Mouse (Mus musculus): ENCODE data around the gene Gfod1. TPM values are rescaled to one million over a fixed set of nuclear protein-coding genes. Genes with fewer than 3 reads are reported as not detected.

Gfod1 gene
- polyA plus RNA-seq, 1 experiment = 6.5 TPM

DNA sequence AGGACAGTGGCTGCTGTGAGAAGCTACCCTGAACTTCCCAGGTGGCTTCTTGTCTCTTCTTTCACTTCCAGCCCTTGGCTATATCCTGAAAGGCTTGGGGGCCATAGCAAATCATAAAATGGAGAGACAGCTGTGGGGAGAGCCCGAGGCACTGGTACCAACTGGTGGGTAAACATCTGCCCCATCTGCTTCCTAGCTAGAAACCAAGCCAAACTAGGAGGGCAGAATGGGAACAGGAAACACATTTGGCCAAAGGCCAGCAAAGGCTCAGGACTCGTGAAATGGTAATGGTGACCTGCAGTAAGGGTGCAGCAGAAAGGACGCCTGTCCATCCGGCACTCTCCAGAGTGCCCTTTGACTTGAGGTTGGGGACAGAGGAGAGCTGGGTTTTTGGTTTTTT is 85.2 kb downstream of the Gfod1 start:
- H3ac ChIP-seq (ENCODE audit: control insufficient read depth, insufficient read length) = no peak overlapping the region
- no peak overlapping the region for H3K4me2 ChIP-seq (ENCODE audit: low read depth)
- peaks cover 17% of the 10 kb centered on the region for H3K79me2 ChIP-seq (ENCODE audit: control insufficient read depth, insufficient read depth)
- no peaks in the 10 kb centered on the region for H3K36me3 ChIP-seq (ENCODE audit: control insufficient read depth, insufficient read depth)
- no peaks in the 10 kb centered on the region for H3K27me3 ChIP-seq (ENCODE audit: control insufficient read depth, insufficient read depth, insufficient read length)
- TF ChIP-seq SRF (IDR thresholded peaks at IDR 0.05; ENCODE audit: control insufficient read depth, insufficient read length, low read depth) (no peak), TCF12 (IDR thresholded peaks at IDR 0.05; ENCODE audit: insufficient read depth, poor library complexity, severe bottlenecking) (no peak), POLR2AphosphoS2 (IDR thresholded peaks at IDR 0.05; ENCODE audit: insufficient read length, low read depth) (no peak), MYOG (IDR thresholded peaks at IDR 0.05; ENCODE audit: control insufficient read depth in 1 of 3, insufficient read depth in 1 of 3, insufficient read length in 2 of 3, low read depth in 2 of 3) (no peak), MYOD1 (IDR thresholded peaks at IDR 0.05; ENCODE audit: control insufficient read depth in 1 of 3, insufficient read length in 2 of 3, low read depth in 2 of 3) (peak in 1 of 3 experiments; percentile 5), E2F4 (IDR thresholded peaks at IDR 0.05; ENCODE audit: insufficient read depth) (no peak), CEBPB (IDR thresholded peaks at IDR 0.05; ENCODE audit: insufficient read depth, poor library complexity, severe bottlenecking) (no peak), REST (IDR thresholded peaks at IDR 0.05; ENCODE audit: insufficient read depth, insufficient read length) (no peak)
- no peak overlapping the region for H3K4me3 ChIP-seq

DNA sequence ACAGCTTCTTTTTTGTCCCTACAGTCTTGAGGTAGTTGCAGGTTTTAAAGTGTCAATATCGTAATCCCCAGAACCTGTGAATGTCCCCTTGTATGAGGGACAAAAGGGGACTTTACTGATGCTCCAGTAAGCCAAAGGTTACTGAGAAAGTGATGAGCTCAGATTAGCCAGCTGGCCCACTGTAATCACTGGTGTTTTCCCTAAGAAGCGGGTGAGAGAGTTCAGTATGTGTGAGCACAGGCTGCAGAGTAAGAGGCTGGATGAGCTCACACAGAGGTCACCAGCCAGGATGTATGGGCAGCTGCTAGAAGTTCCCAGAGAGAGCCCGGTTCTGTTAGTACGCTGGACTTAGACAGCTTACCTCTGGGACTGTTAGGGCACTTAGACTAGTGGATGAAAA is 85.7 kb downstream of the Gfod1 start:
- Histone ChIP-seq H3ac (ENCODE audit: control insufficient read depth, insufficient read length) (no peak overlapping the region), H3K27me3 (ENCODE audit: control insufficient read depth, insufficient read depth, insufficient read length) (no peaks in the 10 kb centered on the region), H3K79me2 (ENCODE audit: control insufficient read depth, insufficient read depth) (peaks cover 17% of the 10 kb centered on the region), H3K4me2 (ENCODE audit: low read depth) (no peak overlapping the region), H3K4me3 (no peak overlapping the region), H3K36me3 (ENCODE audit: control insufficient read depth, insufficient read depth) (no peaks in the 10 kb centered on the region)
- TF ChIP-seq POLR2AphosphoS2 (IDR thresholded peaks at IDR 0.05; ENCODE audit: insufficient read length, low read depth) = no peak
- TF ChIP-seq E2F4 (IDR thresholded peaks at IDR 0.05; ENCODE audit: insufficient read depth) = no peak
- TF ChIP-seq TCF3 (IDR thresholded peaks at IDR 0.05; ENCODE audit: insufficient read length, low read depth) = no peak
- TF ChIP-seq MAX (IDR thresholded peaks at IDR 0.05; ENCODE audit: low read depth) = no peak

GRCm38 (mm10) chr13:43217686-43218085 is 86.3 kb downstream of the Gfod1 start:
- Histone ChIP-seq H3K27me3 (ENCODE audit: control insufficient read depth, insufficient read depth, insufficient read length) (no peaks in the 10 kb centered on the region), H3K4me3 (no peak overlapping the region), H3K79me2 (ENCODE audit: control insufficient read depth, insufficient read depth) (peaks cover 17% of the 10 kb centered on the region), H3K4me2 (ENCODE audit: low read depth) (no peak overlapping the region), H3ac (ENCODE audit: control insufficient read depth, insufficient read length) (no peak overlapping the region), H3K36me3 (ENCODE audit: control insufficient read depth, insufficient read depth) (no peaks in the 10 kb centered on the region)
- TF ChIP-seq SRF (IDR thresholded peaks at IDR 0.05; ENCODE audit: control insufficient read depth, insufficient read length, low read depth) (no peak), TCF3 (IDR thresholded peaks at IDR 0.05; ENCODE audit: insufficient read length, low read depth) (no peak), POLR2AphosphoS2 (IDR thresholded peaks at IDR 0.05; ENCODE audit: insufficient read length, low read depth) (no peak), MYOD1 (IDR thresholded peaks at IDR 0.05; ENCODE audit: control insufficient read depth in 1 of 3, insufficient read length in 2 of 3, low read depth in 2 of 3) (no peak), POLR2A (IDR thresholded peaks at IDR 0.05; ENCODE audit: insufficient read length, low read depth) (no peak), CEBPB (IDR thresholded peaks at IDR 0.05; ENCODE audit: insufficient read depth, poor library complexity, severe bottlenecking) (no peak), USF1 (IDR thresholded peaks at IDR 0.05; ENCODE audit: low read depth) (no peak), TCF12 (IDR thresholded peaks at IDR 0.05; ENCODE audit: insufficient read depth, poor library complexity, severe bottlenecking) (no peak), MAX (IDR thresholded peaks at IDR 0.05; ENCODE audit: low read depth) (no peak), MYOG (IDR thresholded peaks at IDR 0.05; ENCODE audit: control insufficient read depth in 1 of 3, insufficient read depth in 1 of 3, insufficient read length in 2 of 3, low read depth in 2 of 3) (no peak)

DNA sequence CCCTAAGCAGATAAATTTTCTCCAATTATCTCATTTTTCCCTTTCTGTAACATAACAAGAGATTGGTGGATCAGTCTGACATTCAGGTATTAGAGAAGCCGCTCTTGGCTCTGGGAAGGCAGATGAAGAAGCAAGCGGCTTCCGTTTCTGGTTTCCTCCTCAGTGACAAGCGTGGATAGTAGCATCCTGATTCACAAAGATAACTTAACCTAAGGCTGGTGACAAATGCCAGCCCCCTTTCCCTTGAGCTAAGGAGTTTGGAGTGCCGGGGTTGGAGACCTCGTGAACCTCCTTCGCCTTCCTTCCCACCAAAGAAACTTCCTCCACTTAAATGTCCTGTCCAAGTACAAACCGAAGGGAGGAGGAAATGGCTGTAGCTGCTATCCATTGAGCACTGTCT is 86.9 kb downstream of the Gfod1 start:
- H3K4me2 ChIP-seq (ENCODE audit: low read depth) = no peak overlapping the region
- H3ac ChIP-seq (ENCODE audit: control insufficient read depth, insufficient read length) = no peak overlapping the region

DNA sequence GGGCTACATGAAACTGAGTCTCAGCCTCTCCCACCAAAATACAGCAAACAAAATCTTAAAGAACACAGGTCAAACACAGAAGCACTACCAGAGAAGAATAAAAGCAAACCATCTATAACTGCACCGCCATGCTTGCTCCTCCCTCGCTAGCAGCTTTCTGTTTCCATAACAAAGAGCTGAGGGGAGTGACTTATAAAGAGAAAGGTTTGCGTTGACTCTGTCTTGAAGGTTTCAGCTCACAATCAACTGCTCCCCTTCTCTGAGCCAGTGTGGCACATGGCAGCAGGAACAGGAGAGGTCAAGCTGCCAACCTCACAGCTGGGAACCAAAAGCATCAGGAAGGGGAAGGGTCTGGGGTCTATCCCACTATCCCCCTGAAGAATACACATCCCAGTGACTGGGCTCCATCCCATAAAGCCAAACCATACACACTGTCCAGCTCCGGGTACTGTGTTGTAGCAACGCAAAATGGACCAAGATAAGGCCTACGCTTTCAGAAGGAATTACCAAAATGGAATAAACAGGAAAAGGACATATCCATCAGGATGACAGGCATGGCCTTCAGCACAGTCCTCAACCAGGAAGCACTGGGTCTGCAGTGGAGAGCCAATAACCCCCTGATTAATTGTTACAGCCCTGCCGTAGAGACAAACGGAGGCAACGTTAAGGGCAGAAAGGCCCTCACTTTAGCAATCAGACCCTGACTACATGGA is 87.8 kb downstream of the Gfod1 start:
- no peak for TF ChIP-seq MAX (IDR thresholded peaks at IDR 0.05; ENCODE audit: low read depth)
- TF ChIP-seq REST (IDR thresholded peaks at IDR 0.05; ENCODE audit: insufficient read depth, insufficient read length) = no peak
- no peak for TF ChIP-seq MYOD1 (IDR thresholded peaks at IDR 0.05; ENCODE audit: control insufficient read depth in 1 of 3, insufficient read length in 2 of 3, low read depth in 2 of 3)
- no peak for TF ChIP-seq MYOG (IDR thresholded peaks at IDR 0.05; ENCODE audit: control insufficient read depth in 1 of 3, insufficient read depth in 1 of 3, insufficient read length in 2 of 3, low read depth in 2 of 3)
- TF ChIP-seq SRF (IDR thresholded peaks at IDR 0.05; ENCODE audit: control insufficient read depth, insufficient read length, low read depth) = no peak
- TF ChIP-seq POLR2A (IDR thresholded peaks at IDR 0.05; ENCODE audit: insufficient read length, low read depth) = no peak
- no peak for TF ChIP-seq E2F4 (IDR thresholded peaks at IDR 0.05; ENCODE audit: insufficient read depth)
- no peak for TF ChIP-seq TCF3 (IDR thresholded peaks at IDR 0.05; ENCODE audit: insufficient read length, low read depth)
- TF ChIP-seq POLR2AphosphoS2 (IDR thresholded peaks at IDR 0.05; ENCODE audit: insufficient read length, low read depth) = no peak
- TF ChIP-seq TCF12 (IDR thresholded peaks at IDR 0.05; ENCODE audit: insufficient read depth, poor library complexity, severe bottlenecking) = no peak
- TF ChIP-seq USF1 (IDR thresholded peaks at IDR 0.05; ENCODE audit: low read depth) = no peak
- no peak for TF ChIP-seq CEBPB (IDR thresholded peaks at IDR 0.05; ENCODE audit: insufficient read depth, poor library complexity, severe bottlenecking)
- H3K79me2 ChIP-seq (ENCODE audit: control insufficient read depth, insufficient read depth) = peaks cover 17% of the 10 kb centered on the region
- no peaks in the 10 kb centered on the region for H3K27me3 ChIP-seq (ENCODE audit: control insufficient read depth, insufficient read depth, insufficient read length)
- H3K36me3 ChIP-seq (ENCODE audit: control insufficient read depth, insufficient read depth) = no peaks in the 10 kb centered on the region
- H3K4me2 ChIP-seq (ENCODE audit: low read depth) = no peak overlapping the region
- no peak overlapping the region for H3K4me3 ChIP-seq
- H3ac ChIP-seq (ENCODE audit: control insufficient read depth, insufficient read length) = no peak overlapping the region

More for the DNA sequence above, 86.9 kb downstream of the Gfod1 start:
- no peak overlapping the region for H3K4me3 ChIP-seq
- no peaks in the 10 kb centered on the region for H3K36me3 ChIP-seq (ENCODE audit: control insufficient read depth, insufficient read depth)
- H3K27me3 ChIP-seq (ENCODE audit: control insufficient read depth, insufficient read depth, insufficient read length) = no peaks in the 10 kb centered on the region
- H3K79me2 ChIP-seq (ENCODE audit: control insufficient read depth, insufficient read depth) = peaks cover 17% of the 10 kb centered on the region
- TF ChIP-seq MYOG (IDR thresholded peaks at IDR 0.05; ENCODE audit: control insufficient read depth in 1 of 3, insufficient read depth in 1 of 3, insufficient read length in 2 of 3, low read depth in 2 of 3) (no peak), MYOD1 (IDR thresholded peaks at IDR 0.05; ENCODE audit: control insufficient read depth in 1 of 3, insufficient read length in 2 of 3, low read depth in 2 of 3) (no peak), TCF12 (IDR thresholded peaks at IDR 0.05; ENCODE audit: insufficient read depth, poor library complexity, severe bottlenecking) (no peak), CEBPB (IDR thresholded peaks at IDR 0.05; ENCODE audit: insufficient read depth, poor library complexity, severe bottlenecking) (no peak), POLR2A (IDR thresholded peaks at IDR 0.05; ENCODE audit: insufficient read length, low read depth) (no peak), SRF (IDR thresholded peaks at IDR 0.05; ENCODE audit: control insufficient read depth, insufficient read length, low read depth) (no peak), MAX (IDR thresholded peaks at IDR 0.05; ENCODE audit: low read depth) (no peak), POLR2AphosphoS2 (IDR thresholded peaks at IDR 0.05; ENCODE audit: insufficient read length, low read depth) (no peak), USF1 (IDR thresholded peaks at IDR 0.05; ENCODE audit: low read depth) (no peak)

Measured in myocyte (in vitro differentiated cells).